Mouse (Mus musculus): Measurements from ENCODE around the gene Nedd9.

GRCm38 (mm10) chr13:41483966-41484365 lies 3.2 kb downstream of the Nedd9 start:
- no peak for TF ChIP-seq GATA1 (IDR thresholded peaks at IDR 0.05; ENCODE audit: low read depth, low read length)
- TF ChIP-seq TBP (IDR thresholded peaks at IDR 0.05; ENCODE audit: low read depth, low read length): no peak
- TF ChIP-seq E2F4 (IDR thresholded peaks at IDR 0.05; ENCODE audit: borderline replicate concordance, low read depth, low read length): no peak
